Mouse (Mus musculus) forebrain, embryonic 11.5 days (tissue): ENCODE results near the gene Csnk2a1. TPM values are rescaled to one million over a fixed set of nuclear protein-coding genes. Genes with fewer than 3 reads are reported as not detected.
"Not testable (repeated sequence)": the region's sequence is repeated elsewhere in the genome, so short reads cannot be mapped to it uniquely, and the experiment has no call there.

Source experiments
- ATAC-seq: fragments of 200-750 bp; cut with Nextera tagmentation; replicated peaks from 2 replicates; pipeline ENCODE4 v1.8.0; 2017; ENCODE audit warnings: moderate TSS enrichment; ENCODE audit not compliant: low FRiP score
- DNase-seq: peaks from one replicate; pipeline ENCODE4 v3.0.0-alpha.2; 2017; ENCODE audit warnings: low spot score
- H3K27ac ChIP-seq: fragments of 300-500 bp; sonication (generic); 2 replicates; pipeline ENCODE4 v1.5.1; 2014; ENCODE audit warnings: low read depth, low read length
- H3K27me3 ChIP-seq: fragments of 300-500 bp; sonication (generic); 2 replicates; pipeline ENCODE4 v1.6.1; 2014; ENCODE audit warnings: mild to moderate bottlenecking, low read length, mixed read lengths; ENCODE audit not compliant: control insufficient read depth, insufficient read depth
- H3K36me3 ChIP-seq: fragments of 300-500 bp; sonication (generic); 2 replicates; pipeline ENCODE4 v1.6.1; 2014; ENCODE audit warnings: mild to moderate bottlenecking, low read length, moderate library complexity, mixed read lengths; ENCODE audit not compliant: control insufficient read depth, insufficient read depth
- H3K4me1 ChIP-seq: fragments of 300-500 bp; sonication (generic); replicated peaks from 2 replicates; pipeline ENCODE4 v1.6.1; 2014; ENCODE audit warnings: low read length, mixed read lengths; ENCODE audit not compliant: control insufficient read depth, insufficient read depth
- H3K4me2 ChIP-seq: fragments of 300-500 bp; sonication (generic); 2 replicates; pipeline ENCODE4 v1.6.1; 2014; ENCODE audit warnings: low read depth, mild to moderate bottlenecking, low read length, moderate library complexity, mixed read lengths; ENCODE audit not compliant: severe bottlenecking
- H3K4me3 ChIP-seq: fragments of 300-500 bp; sonication (generic); 2 replicates; pipeline ENCODE4 v1.5.1; 2014; ENCODE audit warnings: low read depth, low read length
- H3K9ac ChIP-seq: fragments of 300-500 bp; sonication (generic); 2 replicates; pipeline ENCODE4 v1.6.1; 2014; ENCODE audit warnings: low read length
- H3K9me3 ChIP-seq: fragments of 300-500 bp; sonication (generic); 2 replicates; pipeline ENCODE4 v1.6.1; 2016; ENCODE audit warnings: low read length, mixed read lengths; ENCODE audit not compliant: control insufficient read depth
- WGBS: fragments of 180-500 bp; shearing (Covaris S2); extraction: QIAGEN DNeasy Blood & Tissue Kit; methylation state at CpG from one replicate; pipeline ENCODE4 v1.1.7; 2014; 5-methylcytosine and 5-hydroxymethylcytosine counted together
- polyA plus RNA-seq: library from polyadenylated mRNA; unstranded; fragments of >200 nt; fragmentation: Nextera tagmentation; extraction: Ambion mirVana; gene quantifications from 2 replicates; pipeline ENCODE4 v1.2.1, GENCODE M21; 2014

The Csnk2a1 gene
- polyA plus RNA-seq, 1 experiment from 2014 or later = 73.6 TPM

- Histone ChIP-seq H3K36me3 (no peaks in the 10 kb centered on the region), H3K4me1 (no peaks in the 10 kb centered on the region), H3K4me3 (no peak overlapping the region), H3K4me2 (no peak overlapping the region), H3K9me3 (no peaks in the 10 kb centered on the region), H3K27ac (no peak overlapping the region), H3K9ac (no peak overlapping the region), H3K27me3 (no peaks in the 10 kb centered on the region)
- ATAC-seq (0 out of 2 replicates have a peak, but pooled peaks have one; percentile 4), DNase-seq (no peak)
- 63% methylated on average over 9 of the region's 9 CpGs for WGBS
Measured at GRCm38 (mm10) chr2:152189640-152190039, 37.0 kb upstream of the Csnk2a1 start.

- ATAC-seq (no peak), DNase-seq (no peak)
- Histone ChIP-seq H3K4me2 (no peak overlapping the region), H3K9ac (no peak overlapping the region), H3K27ac (no peak overlapping the region), H3K36me3 (no peaks in the 10 kb centered on the region), H3K9me3 (no peaks in the 10 kb centered on the region), H3K27me3 (no peaks in the 10 kb centered on the region), H3K4me3 (no peak overlapping the region), H3K4me1 (no peaks in the 10 kb centered on the region)
- WGBS = 75% methylated on average over 7 of the region's 7 CpGs
Measured at GRCm38 (mm10) chr2:152190161-152190560, 36.5 kb upstream of the Csnk2a1 start.

DNA sequence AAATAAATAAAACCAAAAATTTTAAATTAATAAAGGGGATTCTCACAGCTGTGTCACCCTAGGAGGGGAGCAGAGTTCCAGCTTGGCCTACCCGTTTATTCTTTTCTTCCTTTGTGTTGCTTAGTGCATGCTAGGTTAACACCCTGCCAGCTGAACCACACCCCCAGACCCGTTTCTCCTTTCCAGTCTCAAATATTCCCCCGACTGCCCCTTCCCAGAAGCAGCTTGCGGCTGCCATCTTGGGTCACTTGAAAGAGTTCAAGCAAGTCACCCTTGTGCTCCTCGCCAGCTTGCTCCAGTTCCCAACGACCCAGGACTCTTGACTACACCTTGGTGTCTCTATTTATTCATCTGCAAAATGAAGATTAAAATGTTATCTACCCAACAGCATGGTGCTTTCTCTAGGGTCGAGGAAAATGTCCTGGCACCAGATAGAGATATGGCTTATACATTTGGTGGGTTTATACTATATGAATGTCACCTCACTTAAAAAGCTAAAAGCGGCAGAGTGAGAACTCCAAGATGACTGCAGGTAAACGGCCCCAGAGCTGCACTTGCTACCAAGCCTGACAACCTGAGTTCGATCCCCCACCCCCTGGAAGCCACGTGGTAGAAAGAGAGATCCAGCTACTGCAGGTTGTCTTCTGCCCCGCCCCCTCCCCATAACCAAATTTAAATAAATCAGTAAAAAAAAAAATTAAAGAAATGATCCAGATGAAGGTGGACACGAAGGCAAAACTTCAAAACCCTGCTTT is 33.9 kb upstream of the Csnk2a1 start:
- Histone ChIP-seq H3K4me2 (no peak overlapping the region), H3K9me3 (no peaks in the 10 kb centered on the region), H3K9ac (no peak overlapping the region), H3K4me1 (no peaks in the 10 kb centered on the region), H3K27ac (no peak overlapping the region), H3K4me3 (no peak overlapping the region), H3K27me3 (no peaks in the 10 kb centered on the region), H3K36me3 (no peaks in the 10 kb centered on the region)
- no peak for ATAC-seq
- 78% methylated on average over 13 of the region's 13 CpGs for WGBS
- no peak for DNase-seq

GRCm38 (mm10) chr2:152193346-152193710 is 33.3 kb upstream of the Csnk2a1 start:
- Histone ChIP-seq H3K27ac (no peak overlapping the region), H3K36me3 (no peaks in the 10 kb centered on the region), H3K4me3 (no peak overlapping the region), H3K9me3 (no peaks in the 10 kb centered on the region), H3K27me3 (no peaks in the 10 kb centered on the region), H3K9ac (no peak overlapping the region), H3K4me2 (no peak overlapping the region), H3K4me1 (no peaks in the 10 kb centered on the region)
- ATAC-seq (no peak), DNase-seq (no peak)
- 76% methylated on average over 7 of the region's 7 CpGs for WGBS

GRCm38 (mm10) chr2:152194586-152194985 is 32.1 kb upstream of the Csnk2a1 start:
- DNase-seq = no peak
- Histone ChIP-seq H3K27me3 (no peaks in the 10 kb centered on the region), H3K36me3 (no peaks in the 10 kb centered on the region), H3K27ac (no peak overlapping the region), H3K4me1 (no peaks in the 10 kb centered on the region), H3K9me3 (no peaks in the 10 kb centered on the region), H3K4me3 (no peak overlapping the region), H3K9ac (no peak overlapping the region), H3K4me2 (no peak overlapping the region)
- no peak for ATAC-seq
- WGBS = 94% methylated on average over 2 of the region's 2 CpGs

DNA sequence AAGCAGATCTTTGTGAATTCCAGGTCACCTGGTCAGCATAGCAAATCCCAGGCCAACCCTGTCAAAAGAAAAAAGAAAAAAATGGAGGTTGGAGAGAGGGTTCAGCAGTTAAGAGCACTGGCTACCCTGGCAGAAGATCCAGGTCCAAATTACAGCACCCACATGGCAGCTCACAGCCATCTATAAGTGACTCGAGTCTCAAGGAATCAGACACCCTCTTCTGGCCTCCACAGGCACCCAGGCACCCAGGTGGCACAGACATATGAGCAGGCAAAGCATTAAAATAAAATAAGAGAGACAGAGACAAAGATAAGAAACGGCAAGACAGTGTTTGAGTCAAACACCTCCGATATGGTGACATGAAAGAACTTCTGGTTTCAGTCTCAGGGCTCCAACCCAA is 29.7 kb upstream of the Csnk2a1 start:
- H3K9me3 ChIP-seq = no peaks in the 10 kb centered on the region
- no peak for DNase-seq
- no peaks in the 10 kb centered on the region for H3K4me1 ChIP-seq
- H3K4me3 ChIP-seq = no peak overlapping the region
- no peak; the same call in 1 of the 2 replicates for ATAC-seq
- no peak overlapping the region; the same call in 1 of the 2 replicates for H3K9ac ChIP-seq
- 48% methylated on average over 3 of the region's 3 CpGs for WGBS
- no peaks in the 10 kb centered on the region for H3K27me3 ChIP-seq
- no peak overlapping the region for H3K4me2 ChIP-seq
- H3K36me3 ChIP-seq = no peaks in the 10 kb centered on the region
- H3K27ac ChIP-seq = no peak overlapping the region

DNA sequence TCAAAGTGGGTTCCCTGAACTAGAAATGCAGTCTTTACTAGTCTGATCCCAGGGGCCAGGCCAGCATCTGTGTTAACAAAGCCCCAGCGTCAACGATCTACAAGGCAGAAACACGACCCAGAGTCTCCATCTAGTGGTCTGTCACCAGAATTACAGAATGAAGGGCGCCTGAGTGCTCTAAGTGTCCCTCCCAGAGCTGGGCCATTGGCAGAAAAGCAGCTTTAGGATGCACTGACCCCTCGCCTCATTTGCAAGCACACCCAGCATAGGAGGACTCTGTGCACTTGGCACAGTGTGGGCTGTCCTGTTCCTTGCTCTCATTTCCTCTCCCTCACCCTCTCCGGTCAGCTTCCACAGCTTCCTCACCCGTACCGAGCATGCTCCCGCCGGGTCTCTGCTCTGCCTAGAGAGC is 29.3 kb upstream of the Csnk2a1 start:
- H3K9ac ChIP-seq = no peak overlapping the region; the same call in 1 of the 2 replicates
- no peaks in the 10 kb centered on the region for H3K36me3 ChIP-seq
- H3K4me1 ChIP-seq = no peaks in the 10 kb centered on the region
- H3K9me3 ChIP-seq = no peaks in the 10 kb centered on the region
- no peak overlapping the region for H3K4me2 ChIP-seq
- ATAC-seq = peak; percentile 75
- WGBS = 41% methylated on average over 10 of the region's 10 CpGs
- H3K4me3 ChIP-seq = no peak overlapping the region
- H3K27ac ChIP-seq = no peak overlapping the region
- no peaks in the 10 kb centered on the region for H3K27me3 ChIP-seq
- peak; percentile 83 for DNase-seq

GRCm38 (mm10) chr2:152206139-152206538 is 20.5 kb upstream of the Csnk2a1 start:
- 91% methylated on average over 7 of the region's 9 CpGs for WGBS
- not testable (repeated sequence) for H3K9ac ChIP-seq, H3K4me3 ChIP-seq, ATAC-seq, H3K36me3 ChIP-seq, H3K4me1 ChIP-seq, H3K9me3 ChIP-seq, H3K27ac ChIP-seq, H3K27me3 ChIP-seq, DNase-seq, H3K4me2 ChIP-seq

DNA sequence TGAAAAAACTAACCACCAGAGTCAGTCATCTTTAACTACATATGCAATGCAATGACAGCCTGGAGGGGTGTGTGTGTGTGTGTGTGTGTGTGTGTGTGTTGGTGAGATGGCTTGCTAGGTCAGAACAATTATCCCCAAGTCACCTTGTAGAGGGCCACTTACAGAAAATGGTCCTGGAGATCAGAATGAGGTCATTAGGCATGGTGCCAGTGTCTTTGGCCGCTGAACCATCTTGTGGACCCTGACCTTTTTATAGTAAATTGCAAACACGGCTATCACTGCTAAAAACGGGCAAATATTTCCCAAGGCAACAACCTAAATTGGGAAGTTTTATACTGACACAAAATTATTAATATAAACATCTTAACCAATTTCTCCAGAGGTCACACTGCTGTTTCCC is 14.8 kb upstream of the Csnk2a1 start:
- ATAC-seq = no peak
- H3K4me3 ChIP-seq = no peak overlapping the region
- no peak for DNase-seq
- no peak overlapping the region for H3K27ac ChIP-seq
- H3K9ac ChIP-seq = no peak overlapping the region
- H3K4me2 ChIP-seq = no peak overlapping the region
- no peaks in the 10 kb centered on the region for H3K9me3 ChIP-seq
- no peaks in the 10 kb centered on the region for H3K4me1 ChIP-seq
- WGBS = 83% methylated on average over 3 of the region's 3 CpGs
- H3K27me3 ChIP-seq = no peaks in the 10 kb centered on the region
- H3K36me3 ChIP-seq = no peaks in the 10 kb centered on the region
